ENCODE assay signal across 7 mouse cellular contexts in genomic region chr7:64155687-64156086, GRCm38 (mm10). TPM values are rescaled to one million over a fixed set of nuclear protein-coding genes. Genes with fewer than 3 reads are reported as not detected.
DNase-seq lines count a peak whose midpoint lies in the region; ATAC-seq lines count a peak whose summit lies in the region.

No protein-coding gene starts in this region.

- no peak overlapping the region; the same call in 1 of the 2 replicates for H3K27ac ChIP-seq in embryonic facial prominence, embryonic 10.5 days (replicated peaks)
- H3K27ac ChIP-seq in intestine, embryonic 16.5 days (ENCODE audit: low read length) = peak overlapping the region; percentile 33; the same call in 1 of the 2 replicates

- 18% methylated on average over 10 of the region's 10 CpGs for WGBS in embryonic facial prominence, embryonic 10.5 days
- 5% methylated on average over 10 of the region's 10 CpGs for WGBS in intestine, embryonic 16.5 days

- ATAC-seq in granulocyte monocyte progenitor cell, adult 5-6 weeks (replicated peaks; ENCODE audit: poor library complexity, severe bottlenecking) = peak; percentile 88
- peak; percentile 95 for ATAC-seq in intestine, embryonic 16.5 days
- ATAC-seq in megakaryocyte progenitor cell, adult 5-6 weeks (replicated peaks; ENCODE audit: poor library complexity) = peak; percentile 90

- peak overlapping the region; percentile 53; the same call in 1 of the 2 replicates for H3K9ac ChIP-seq in intestine, embryonic 16.5 days (ENCODE audit: low read depth, low read length)

- intact Hi-C loops in left cerebral cortex, postnatal 14 days (cut with DNase I) = loop anchor here (10.0 kb wide), 2 partner anchors 91 to 301 kb away; no protein-coding TSS in a partner anchor

- no peaks in the 10 kb centered on the region for H3K36me3 ChIP-seq in embryonic facial prominence, embryonic 10.5 days (replicated peaks)
- H3K36me3 ChIP-seq in intestine, embryonic 16.5 days (ENCODE audit: control insufficient read depth, insufficient read depth, low read length) = no peaks in the 10 kb centered on the region

- no peaks in the 10 kb centered on the region for H3K9me3 ChIP-seq in embryonic facial prominence, embryonic 10.5 days
- no peaks in the 10 kb centered on the region for H3K9me3 ChIP-seq in intestine, embryonic 16.5 days (ENCODE audit: control insufficient read depth, low read length)

- DNase-seq in adrenal gland, postnatal 4 days (ENCODE audit: low spot score in 2 of 2) = peak; percentile 16 to 47
- DNase-seq in embryonic facial prominence, embryonic 10.5 days (ENCODE audit: low spot score) = peak; percentile 72
- DNase-seq in left cerebral cortex, postnatal 14 days (ENCODE audit: low spot score in 2 of 2) = peak; percentile 88 to 97
- DNase-seq in right cerebral cortex, postnatal 25 days = peak; percentile 83

- H3K4me3 ChIP-seq in embryonic facial prominence, embryonic 10.5 days = no peak overlapping the region
- H3K4me3 ChIP-seq in intestine, embryonic 16.5 days (ENCODE audit: low read length) = no peak overlapping the region; the same call in 1 of the 2 replicates

- peaks cover 25% of the 10 kb centered on the region for H3K4me1 ChIP-seq in embryonic facial prominence, embryonic 10.5 days
- 0 out of 2 replicates have a peak, but pooled peaks cover 3% of the 10 kb centered on the region for H3K4me1 ChIP-seq in intestine, embryonic 16.5 days (ENCODE audit: control insufficient read depth, insufficient read depth, low read length)

- H3K4me2 ChIP-seq in intestine, embryonic 16.5 days (ENCODE audit: low read depth, low read length) = peak overlapping the region; percentile 50

- H3K27me3 ChIP-seq in embryonic facial prominence, embryonic 10.5 days (replicated peaks; ENCODE audit: low read depth, poor library complexity, severe bottlenecking) = no peaks in the 10 kb centered on the region
- no peaks in the 10 kb centered on the region for H3K27me3 ChIP-seq in intestine, embryonic 16.5 days (replicated peaks; ENCODE audit: control insufficient read depth, insufficient read depth, low read length)

RNA-seq across cellular contexts. Expression of gene Trpm1, which starts 2.1 kb away (rescaled TPM):
- not detected for total RNA-seq in adrenal gland, postnatal 4 days (2021)
- polyA plus RNA-seq in embryonic facial prominence, embryonic 10.5 days (2016; fragmentation: Nextera tagmentation; extraction: Ambion mirVana) = 13.0 and 16.0 TPM in 2 replicates
- total RNA-seq in granulocyte monocyte progenitor cell, adult 5-6 weeks (2014; fragmentation: Nextera tagmentation) = not detected in 2 replicates
- not detected in 2 replicates for total RNA-seq in granulocyte monocyte progenitor cell, adult 5-6 weeks (2017)
- not detected in 2 replicates for polyA plus RNA-seq in intestine, embryonic 16.5 days (2015; fragmentation: Nextera tagmentation; extraction: Ambion mirVana)
- under 1 TPM; 0.40 to 0.68 TPM for total RNA-seq in left cerebral cortex, postnatal 14 days (2021)
- total RNA-seq in megakaryocyte progenitor cell, adult 5-6 weeks (2015) = not detected in 2 replicates
- not detected in 2 replicates for total RNA-seq in megakaryocyte progenitor cell, adult 5-6 weeks (2017)

Comparison
In these comparisons a context has a peak if more than half of its experiments do, and no peak if none do; other contexts are left out.
1. DNase-seq: peak in every context shown above with its lines; median percentile 92 in left cerebral cortex, postnatal 14 days; 83 in right cerebral cortex, postnatal 25 days; 72 in embryonic facial prominence, embryonic 10.5 days; 32 in adrenal gland, postnatal 4 days.